Mouse (Mus musculus): ENCODE data around the gene Gm44502. TPM values are rescaled to one million over a fixed set of nuclear protein-coding genes. Genes with fewer than 3 reads are reported as not detected.

Gm44502 gene
- polyA plus RNA-seq, 1 experiment, result not detected

DNA sequence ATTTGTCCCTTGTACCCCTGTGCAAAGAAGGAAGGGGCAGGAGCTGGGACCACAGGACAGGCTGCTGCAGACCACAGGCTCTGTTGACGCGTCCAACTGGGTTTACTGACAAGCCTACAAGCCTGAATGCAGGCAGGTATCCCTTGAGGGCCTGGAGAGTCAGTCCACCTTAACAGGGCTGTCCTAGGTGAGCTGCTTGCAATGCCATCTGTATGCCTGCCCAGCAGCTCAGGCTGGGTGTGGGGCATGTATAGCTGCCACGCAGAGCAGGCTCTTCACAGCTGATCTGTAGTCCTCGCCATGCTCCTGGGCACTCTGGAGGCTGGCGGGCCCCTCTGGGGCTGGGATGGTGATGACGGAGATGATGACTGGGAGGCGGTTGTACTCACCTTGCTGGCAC lies 44.9 kb downstream of the Gm44502 start, which contains the start of gene Klhdc7b:
Gene Klhdc7b (plus strand): TSS at position 301 of the 400 bp plus-strand sequence.
- DNase-seq, result no peak
- TF ChIP-seq CTCF (IDR thresholded peaks at IDR 0.05; ENCODE audit: insufficient read depth, low read length), result no peak
- TF ChIP-seq POLR2A (IDR thresholded peaks at IDR 0.05; ENCODE audit: borderline replicate concordance, extremely low read depth, low read depth, low read length), result no peak
- 84% methylated on average over 7 of the region's 7 CpGs for WGBS
- no peak within 1 kb of the TSS for H3K4me3 ChIP-seq (replicated peaks; ENCODE audit: extremely low read depth, low read depth, low read length)
- no peaks in the 10 kb centered on the region for H3K4me1 ChIP-seq (ENCODE audit: control insufficient read depth, insufficient read depth, low read length)

DNA sequence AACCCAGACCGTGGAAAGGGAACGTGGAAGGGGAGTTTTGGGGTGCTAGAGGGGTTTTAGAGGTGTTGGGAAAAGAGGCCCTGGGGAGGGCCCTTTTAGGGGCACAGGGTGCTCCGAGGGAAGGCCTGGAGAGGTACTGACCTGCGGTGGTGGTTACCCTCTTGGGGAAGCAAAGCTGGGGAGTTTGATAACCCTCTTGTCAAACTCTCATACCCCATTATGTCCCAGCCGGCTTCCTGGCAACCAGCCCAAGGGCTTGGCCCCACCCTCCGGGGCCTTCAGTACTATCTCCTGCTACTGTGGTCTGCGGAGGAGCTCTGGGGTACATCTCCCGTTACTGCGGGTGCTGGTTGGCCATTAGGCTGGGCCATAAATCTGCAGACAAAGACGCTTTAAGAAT lies 50.1 kb downstream of the Gm44502 start:
- TF ChIP-seq CTCF (IDR thresholded peaks at IDR 0.05; ENCODE audit: insufficient read depth, low read length), result no peak
- no peak for TF ChIP-seq POLR2A (IDR thresholded peaks at IDR 0.05; ENCODE audit: borderline replicate concordance, extremely low read depth, low read depth, low read length)
- H3K4me3 ChIP-seq (replicated peaks; ENCODE audit: extremely low read depth, low read depth, low read length), result no peak overlapping the region
- H3K4me1 ChIP-seq (ENCODE audit: control insufficient read depth, insufficient read depth, low read length), result no peaks in the 10 kb centered on the region
- WGBS, result 19% methylated on average over 10 of the region's 10 CpGs
- no peak for DNase-seq

DNA sequence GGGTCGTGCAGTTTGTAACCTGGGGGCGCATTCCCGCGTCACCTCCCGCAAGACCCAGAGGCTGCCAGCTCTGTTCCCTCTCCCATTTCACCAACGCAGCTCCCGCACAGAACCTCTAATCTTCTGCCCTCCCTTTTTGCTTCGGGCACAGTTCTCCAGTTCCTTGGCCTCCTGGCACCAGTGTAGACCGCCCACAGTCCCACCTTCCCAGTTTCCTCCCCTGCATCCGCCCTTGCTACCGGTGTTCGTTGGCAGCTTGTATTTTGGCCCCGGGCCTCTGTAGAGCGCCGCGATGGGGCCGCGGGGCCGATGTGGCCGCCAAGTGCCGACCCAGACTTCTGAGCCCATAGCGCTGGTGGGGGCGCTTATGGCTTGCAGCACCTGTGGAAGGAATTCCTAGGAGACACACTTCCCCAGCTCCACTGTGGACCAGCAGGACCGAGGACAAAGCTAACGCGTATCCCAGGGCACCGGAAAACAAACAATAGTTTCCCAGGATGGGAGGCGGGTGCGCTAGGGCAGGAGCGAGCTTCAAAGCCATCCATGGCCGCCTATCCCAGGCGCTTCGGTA lies 50.6 kb downstream of the Gm44502 start, which contains the start of gene Odf3b:
Gene Odf3b (minus strand): TSS at position 452 of the 571 bp plus-strand sequence.
- TF ChIP-seq CTCF (IDR thresholded peaks at IDR 0.05; ENCODE audit: insufficient read depth, low read length) (no peak), POLR2A (IDR thresholded peaks at IDR 0.05; ENCODE audit: borderline replicate concordance, extremely low read depth, low read depth, low read length) (no peak; the same call in 1 of the 2 replicates)
- peaks cover 2% of the 10 kb centered on the region; the same call in 1 of the 2 replicates for H3K4me1 ChIP-seq (ENCODE audit: control insufficient read depth, insufficient read depth, low read length)
- peak; percentile 44 for DNase-seq
- WGBS, result 2% methylated on average over 33 of the region's 33 CpGs
- H3K4me3 ChIP-seq (replicated peaks; ENCODE audit: extremely low read depth, low read depth, low read length), result peak within 1 kb of the TSS; percentile 45

DNA sequence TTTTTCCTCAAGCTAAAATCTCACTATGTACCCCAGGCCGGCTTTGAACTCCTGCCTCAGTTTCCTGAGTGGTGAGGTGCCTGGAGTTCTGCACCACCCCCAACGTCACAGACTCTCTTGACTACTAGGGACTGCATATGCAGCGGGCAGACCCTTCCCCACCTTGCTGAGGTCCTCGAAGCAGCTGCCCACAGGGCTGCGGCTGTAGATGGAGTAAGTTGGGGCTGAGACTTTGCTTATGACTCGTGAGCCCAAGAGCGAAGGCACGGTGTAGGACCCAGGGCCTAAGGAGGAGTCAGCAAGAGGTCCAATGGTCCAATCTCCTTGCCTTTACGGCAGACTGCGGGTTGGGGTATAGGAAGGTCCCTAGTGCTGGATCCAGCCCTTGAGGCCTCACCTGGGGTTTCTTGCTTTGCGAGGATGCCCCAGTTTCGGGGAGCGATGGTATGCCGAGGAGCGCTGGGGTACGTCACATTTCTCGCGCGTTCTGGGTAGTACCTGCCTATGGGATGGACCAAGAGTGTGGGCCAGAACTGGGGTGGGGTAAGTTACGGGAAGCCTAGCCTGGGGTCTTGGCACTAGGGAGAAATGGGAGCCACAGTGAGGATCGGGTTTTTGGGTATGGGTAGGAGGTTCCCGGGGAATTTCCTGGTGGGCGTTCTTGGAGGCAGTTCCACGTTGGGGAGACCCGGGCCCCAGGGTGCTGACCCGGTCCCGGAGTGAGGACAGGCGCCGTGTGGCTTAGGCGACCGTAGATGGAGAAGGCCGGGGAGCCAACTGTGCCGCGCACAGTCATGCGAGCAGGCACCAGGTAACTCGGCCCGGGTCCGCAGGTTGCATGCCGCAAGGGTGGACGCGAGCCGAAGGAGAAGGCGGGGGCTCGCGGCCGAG lies 51.3 kb downstream of the Gm44502 start:
- TF ChIP-seq CTCF (IDR thresholded peaks at IDR 0.05; ENCODE audit: insufficient read depth, low read length), result no peak
- peak; percentile 11; the same call in 1 of the 2 replicates for TF ChIP-seq POLR2A (IDR thresholded peaks at IDR 0.05; ENCODE audit: borderline replicate concordance, extremely low read depth, low read depth, low read length)
- 20% methylated on average over 46 of the region's 46 CpGs for WGBS

DNA sequence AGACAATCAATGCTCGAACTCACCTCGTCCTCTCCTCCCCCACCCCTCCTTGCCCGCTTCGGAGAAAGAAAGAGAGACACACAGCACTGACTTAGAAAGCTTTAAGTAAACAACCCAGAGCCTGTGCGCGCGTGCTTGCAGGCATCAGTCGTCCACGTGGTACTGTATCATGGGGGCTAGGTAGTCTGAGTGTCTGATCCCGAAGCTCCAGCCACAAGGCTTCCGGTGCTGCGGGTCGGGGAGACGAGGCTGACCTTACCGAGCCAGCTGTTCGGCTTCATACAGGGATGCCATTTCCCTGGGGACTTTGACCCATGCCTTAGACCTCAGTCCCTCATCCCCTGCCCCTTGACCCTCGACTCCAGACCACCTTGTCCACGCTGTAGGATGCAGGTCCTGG lies 52.1 kb downstream of the Gm44502 start:
- WGBS, result 16% methylated on average over 18 of the region's 18 CpGs
- DNase-seq, result no peak
- H3K4me3 ChIP-seq (replicated peaks; ENCODE audit: extremely low read depth, low read depth, low read length), result no peak overlapping the region
- H3K4me1 ChIP-seq (ENCODE audit: control insufficient read depth, insufficient read depth, low read length), result peaks cover 7% of the 10 kb centered on the region
- no peak for TF ChIP-seq CTCF (IDR thresholded peaks at IDR 0.05; ENCODE audit: insufficient read depth, low read length)
- no peak for TF ChIP-seq POLR2A (IDR thresholded peaks at IDR 0.05; ENCODE audit: borderline replicate concordance, extremely low read depth, low read depth, low read length)

More for the DNA sequence above, 51.3 kb downstream of the Gm44502 start:
- DNase-seq, result no peak
- Histone ChIP-seq H3K4me1 (ENCODE audit: control insufficient read depth, insufficient read depth, low read length) (peaks cover 2% of the 10 kb centered on the region; the same call in 1 of the 2 replicates), H3K4me3 (replicated peaks; ENCODE audit: extremely low read depth, low read depth, low read length) (peak overlapping the region; percentile 45)

DNA sequence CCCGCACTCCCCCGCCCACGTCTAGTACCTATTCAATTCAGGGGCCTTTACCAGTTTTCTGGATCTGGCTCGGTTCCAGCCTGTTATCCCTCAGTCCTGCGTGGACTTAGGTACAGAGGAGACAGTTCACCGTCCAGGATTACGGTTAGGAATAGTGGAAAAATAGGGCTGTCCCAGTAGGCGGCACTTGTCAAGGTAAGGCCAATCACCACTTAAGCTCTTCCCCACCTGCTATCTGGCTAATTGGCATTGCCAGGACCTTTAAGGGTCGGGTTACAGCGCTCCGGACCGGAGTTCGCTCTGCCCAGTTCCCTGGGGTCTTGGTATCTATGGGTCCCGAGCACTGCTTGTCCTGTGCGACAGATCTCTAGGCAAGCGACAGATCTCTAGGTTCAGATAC lies 52.5 kb downstream of the Gm44502 start, which contains the start of gene Tymp:
Gene Tymp (minus strand): TSS at position 83 of the 400 bp plus-strand sequence.
- DNase-seq, result no peak
- Histone ChIP-seq H3K4me3 (replicated peaks; ENCODE audit: extremely low read depth, low read depth, low read length) (no peak within 1 kb of the TSS), H3K4me1 (ENCODE audit: control insufficient read depth, insufficient read depth, low read length) (peaks cover 7% of the 10 kb centered on the region)
- TF ChIP-seq POLR2A (IDR thresholded peaks at IDR 0.05; ENCODE audit: borderline replicate concordance, extremely low read depth, low read depth, low read length) (no peak), CTCF (IDR thresholded peaks at IDR 0.05; ENCODE audit: insufficient read depth, low read length) (no peak)
- 48% methylated on average over 16 of the region's 16 CpGs for WGBS

DNA sequence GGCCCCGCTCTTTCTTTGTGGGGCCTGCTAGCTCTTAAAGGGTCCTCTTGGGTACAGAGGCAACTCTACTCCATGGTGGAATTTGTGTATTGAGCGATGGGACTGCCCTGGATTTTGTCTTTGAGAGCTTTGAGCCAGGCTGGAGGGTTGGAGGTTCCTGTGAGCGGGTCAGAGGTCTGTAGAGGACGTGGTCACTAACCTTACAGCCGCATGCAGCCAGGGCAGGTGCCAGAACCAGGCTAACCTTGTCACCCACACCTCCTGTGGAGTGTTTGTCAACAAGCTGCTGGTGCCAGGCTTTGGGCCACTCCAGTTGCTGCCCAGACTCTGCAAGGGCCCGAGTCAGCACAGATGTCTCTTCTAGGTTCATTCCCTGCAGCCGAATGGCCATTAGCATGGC lies 53.5 kb downstream of the Gm44502 start:
- Histone ChIP-seq H3K4me1 (ENCODE audit: control insufficient read depth, insufficient read depth, low read length) (peaks cover 7% of the 10 kb centered on the region), H3K4me3 (replicated peaks; ENCODE audit: extremely low read depth, low read depth, low read length) (no peak overlapping the region)
- no peak for TF ChIP-seq CTCF (IDR thresholded peaks at IDR 0.05; ENCODE audit: insufficient read depth, low read length)
- TF ChIP-seq POLR2A (IDR thresholded peaks at IDR 0.05; ENCODE audit: borderline replicate concordance, extremely low read depth, low read depth, low read length), result no peak
- 70% methylated on average over 7 of the region's 7 CpGs for WGBS
- DNase-seq, result no peak

DNA sequence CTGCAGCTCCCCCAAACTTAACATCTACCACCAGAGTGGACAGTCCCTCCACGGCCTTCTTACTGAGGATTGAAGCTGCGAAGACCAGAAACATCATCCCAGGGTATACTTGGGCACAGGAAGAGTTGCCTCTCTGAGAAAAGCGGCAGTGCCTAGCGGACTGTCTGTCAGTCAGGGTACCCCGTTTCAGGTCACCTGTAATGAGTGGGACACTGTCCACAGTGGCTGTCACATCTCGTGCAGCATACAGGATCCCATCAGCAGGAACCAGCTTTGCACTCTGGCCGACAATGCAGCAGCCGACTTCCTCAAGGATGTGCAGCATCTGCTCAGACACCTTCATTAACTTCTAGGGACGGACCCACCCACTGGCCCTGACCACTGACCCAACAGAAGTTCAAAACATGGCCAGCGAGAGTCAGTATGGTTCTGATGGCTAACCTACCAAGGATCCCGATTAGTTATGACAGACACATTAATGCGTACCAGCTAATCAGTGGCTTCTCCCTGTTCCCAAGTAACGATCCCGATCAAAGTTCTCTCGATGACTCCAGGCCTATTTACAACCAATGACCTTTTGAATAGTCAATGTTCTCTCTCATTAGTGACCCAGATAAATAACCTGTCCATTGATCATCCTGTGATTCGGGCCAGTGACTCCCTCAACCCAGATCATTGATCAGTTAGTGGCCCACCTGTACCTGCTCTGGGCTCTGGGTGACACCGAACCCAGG lies 54.5 kb downstream of the Gm44502 start:
- TF ChIP-seq CTCF (IDR thresholded peaks at IDR 0.05; ENCODE audit: insufficient read depth, low read length) (no peak), POLR2A (IDR thresholded peaks at IDR 0.05; ENCODE audit: borderline replicate concordance, extremely low read depth, low read depth, low read length) (no peak)
- Histone ChIP-seq H3K4me1 (ENCODE audit: control insufficient read depth, insufficient read depth, low read length) (peaks cover 7% of the 10 kb centered on the region), H3K4me3 (replicated peaks; ENCODE audit: extremely low read depth, low read depth, low read length) (no peak overlapping the region)
- 92% methylated on average over 17 of the region's 17 CpGs for WGBS
- no peak for DNase-seq

DNA sequence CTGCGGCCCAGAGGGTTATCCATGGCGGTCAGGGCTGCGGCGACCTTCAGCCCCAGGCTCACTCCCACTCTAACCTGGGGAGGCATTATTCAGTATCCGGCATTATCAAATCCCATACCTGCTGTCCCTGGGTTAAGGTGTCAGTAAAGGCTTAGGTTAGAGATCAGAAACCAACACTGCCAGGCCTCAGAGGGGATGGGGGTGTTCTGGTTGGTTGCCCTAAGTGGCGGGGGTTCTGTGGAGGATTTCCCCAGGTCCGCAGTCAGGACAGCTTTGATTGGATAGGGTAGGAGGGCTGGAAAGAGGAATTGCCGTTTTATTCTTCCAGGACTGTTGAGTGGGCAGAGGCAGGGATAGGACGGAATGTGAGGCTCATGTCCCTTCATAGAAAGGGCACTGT lies 55.2 kb downstream of the Gm44502 start:
- peak overlapping the region; percentile 42 for H3K4me3 ChIP-seq (replicated peaks; ENCODE audit: extremely low read depth, low read depth, low read length)
- DNase-seq, result no peak
- 49% methylated on average over 9 of the region's 9 CpGs for WGBS
- TF ChIP-seq CTCF (IDR thresholded peaks at IDR 0.05; ENCODE audit: insufficient read depth, low read length) (no peak), POLR2A (IDR thresholded peaks at IDR 0.05; ENCODE audit: borderline replicate concordance, extremely low read depth, low read depth, low read length) (no peak)
- peaks cover 7% of the 10 kb centered on the region for H3K4me1 ChIP-seq (ENCODE audit: control insufficient read depth, insufficient read depth, low read length)
